Mouse (Mus musculus) thymus, postnatal 0 days (tissue): ENCODE measurements around the gene Golga5. TPM values are rescaled to one million over a fixed set of nuclear protein-coding genes. Genes with fewer than 3 reads are reported as not detected.
A peak's percentile ranks its signal among the peaks of the same experiment; 100 is the strongest.
"Not testable (repeated sequence)": the region's sequence is repeated elsewhere in the genome, so short reads cannot be mapped to it uniquely, and the experiment has no call there.

Experiments used
- DNase-seq: peaks from one replicate; pipeline ENCODE4 v3.0.0-alpha.2; 2015; ENCODE audit warnings: low spot score
- polyA plus RNA-seq: library from polyadenylated mRNA; unstranded; fragments of >200 nt; fragmentation: Nextera tagmentation; extraction: Ambion mirVana; gene quantifications from 2 replicates; pipeline ENCODE4 v1.2.1, GENCODE M21; 2015

The Golga5 gene
- polyA plus RNA-seq, 1 experiment from 2014 or later: 34.5 TPM

- no peak for DNase-seq
These were observed 25.3 kb upstream of the Golga5 start for GRCm38 (mm10) chr12:102443676-102444075.

- no peak for DNase-seq
These were observed 23.5 kb upstream of the Golga5 start for GRCm38 (mm10) chr12:102445436-102445835.

GRCm38 (mm10) chr12:102450437-102450836, 18.5 kb upstream of the Golga5 start:
- DNase-seq: no peak

- DNase-seq: peak; percentile 43
These were observed 17.6 kb upstream of the Golga5 start for GRCm38 (mm10) chr12:102451126-102451851.

- DNase-seq: no peak
These were observed 15.4 kb upstream of the Golga5 start for GRCm38 (mm10) chr12:102453581-102453980.

- DNase-seq: peak; percentile 23
These were observed 12.3 kb upstream of the Golga5 start for GRCm38 (mm10) chr12:102456467-102457193.

GRCm38 (mm10) chr12:102460014-102460413, 8.9 kb upstream of the Golga5 start:
- DNase-seq: no peak

GRCm38 (mm10) chr12:102461177-102461576, 7.8 kb upstream of the Golga5 start:
- peak; percentile 46 for DNase-seq

- peak; percentile 25 for DNase-seq
These were observed 4.3 kb upstream of the Golga5 start for GRCm38 (mm10) chr12:102464650-102465049.

GRCm38 (mm10) chr12:102468136-102468535, 799 bp upstream of the Golga5 start:
- no peak for DNase-seq

- DNase-seq: no peak
These were observed 5.5 kb downstream of the Golga5 start for GRCm38 (mm10) chr12:102474411-102474810.

GRCm38 (mm10) chr12:102480481-102480880, 11.5 kb downstream of the Golga5 start:
- DNase-seq: no peak

GRCm38 (mm10) chr12:102484946-102485345, 16.0 kb downstream of the Golga5 start:
- DNase-seq: no peak

GRCm38 (mm10) chr12:102491911-102492310, 23.0 kb downstream of the Golga5 start:
- DNase-seq: no peak

- not testable (repeated sequence) for DNase-seq
These were observed 26.8 kb downstream of the Golga5 start for GRCm38 (mm10) chr12:102495754-102496153.

- no peak for DNase-seq
These were observed 29.0 kb downstream of the Golga5 start for GRCm38 (mm10) chr12:102497905-102498304.

- DNase-seq: no peak
These were observed 29.8 kb downstream of the Golga5 start for GRCm38 (mm10) chr12:102498726-102499125.

GRCm38 (mm10) chr12:102499210-102499609, 30.3 kb downstream of the Golga5 start:
- no peak for DNase-seq

GRCm38 (mm10) chr12:102499723-102500122, 30.8 kb downstream of the Golga5 start:
- peak; percentile 8 for DNase-seq

- no peak for DNase-seq
These were observed 32.1 kb downstream of the Golga5 start for GRCm38 (mm10) chr12:102501038-102501437.

- no peak for DNase-seq
These were observed 33.1 kb downstream of the Golga5 start for GRCm38 (mm10) chr12:102501848-102502595.

GRCm38 (mm10) chr12:102505131-102505713, 36.3 kb downstream of the Golga5 start:
- DNase-seq: no peak
